Mouse (Mus musculus) CH12.LX (cell line): ENCODE measurements around the gene Phf21a. TPM values are rescaled to one million over a fixed set of nuclear protein-coding genes. Genes with fewer than 3 reads are reported as not detected.

ENCODE experiments used
- DNase-seq: peaks from one replicate; pipeline ENCODE4 v3.0.0-alpha.2; 2013; ENCODE audit errors: extremely low read depth
- H3K27ac ChIP-seq: 2 replicates; pipeline ENCODE4 v1.5.1; 2012; ENCODE audit warnings: low read depth, mild to moderate bottlenecking, control low read depth, moderate library complexity; ENCODE audit not compliant: insufficient read depth
- H3K27me3 ChIP-seq: replicated peaks from 2 replicates; pipeline ENCODE3; 2012; ENCODE audit warnings: inconsistent platforms
- H3K36me3 ChIP-seq, 2 experiments: replicated peaks in 1 of 2; 2 replicates each; pipeline versions ENCODE3 to v1.6.1; 2012; ENCODE audit warnings: inconsistent platforms in 1 of 2, low read length in 1 of 2, mild to moderate bottlenecking in 1 of 2, mixed read lengths in 1 of 2, moderate library complexity in 1 of 2; ENCODE audit not compliant: control insufficient read depth in 1 of 2, insufficient read depth in 1 of 2
- H3K4me1 ChIP-seq, 2 experiments: 2 replicates each; pipeline ENCODE4 v1.6.1; 2012; ENCODE audit warnings: inconsistent platforms in 1 of 2, moderate library complexity in 1 of 2; ENCODE audit not compliant: insufficient read depth in 2 of 2, control insufficient read depth in 1 of 2
- H3K4me2 ChIP-seq: 2 replicates; pipeline ENCODE4 v1.6.1; 2012; ENCODE audit warnings: low read depth, mild to moderate bottlenecking, control low read depth; ENCODE audit not compliant: poor library complexity, insufficient read depth, severe bottlenecking
- H3K4me3 ChIP-seq, 3 experiments: fragments of 150-350 bp in 1 of 3; sonication (generic) in 1 of 3; replicated peaks in 1 of 3; 2 replicates each; pipeline versions ENCODE3 to v1.5.1; 2011 to 2012; ENCODE audit warnings: low read depth in 2 of 3, low read length in 2 of 3, mild to moderate bottlenecking in 2 of 3, moderate library complexity in 2 of 3, control low read depth in 1 of 3, improper control_type of control experiment in 1 of 3, inconsistent platforms in 1 of 3, mixed read lengths in 1 of 3; ENCODE audit not compliant: poor library complexity in 1 of 3
- H3K79me2 ChIP-seq: replicated peaks from 2 replicates; pipeline ENCODE4 v1.6.1; 2012; ENCODE audit warnings: mild to moderate bottlenecking, moderate library complexity; ENCODE audit not compliant: control insufficient read depth, poor library complexity, insufficient read depth, severe bottlenecking; ENCODE audit errors: extremely low read depth
- H3K9ac ChIP-seq: 2 replicates; pipeline ENCODE4 v1.6.1; 2012; ENCODE audit warnings: low read depth, mild to moderate bottlenecking, control low read depth, moderate library complexity; ENCODE audit not compliant: insufficient read depth
- H3K9me3 ChIP-seq: replicated peaks from 2 replicates; pipeline ENCODE3; 2012; ENCODE audit warnings: low read length, inconsistent platforms, mixed read lengths
- BHLHE40 ChIP-seq: IDR thresholded peaks from 2 replicates; pipeline ENCODE4 v1.6.1; 2011; ENCODE audit warnings: mild to moderate bottlenecking, low read depth, low read length, improper control_type of control experiment
- CHD1 ChIP-seq: IDR thresholded peaks from 2 replicates; pipeline ENCODE4 v1.6.1; 2012; ENCODE audit warnings: low read depth, low read length, improper control_type of control experiment, inconsistent platforms
- CHD2 ChIP-seq: IDR thresholded peaks from 2 replicates; pipeline ENCODE4 v1.6.1; 2011; ENCODE audit warnings: low read length, improper control_type of control experiment
- ELF1 ChIP-seq: IDR thresholded peaks from 2 replicates; pipeline ENCODE4 v1.6.1; 2014; ENCODE audit warnings: low read depth, mild to moderate bottlenecking, inconsistent platforms, low read length, improper control_type of control experiment
- HCFC1 ChIP-seq: IDR thresholded peaks from 2 replicates; pipeline ENCODE4 v1.6.1; 2012; ENCODE audit warnings: low read depth, mild to moderate bottlenecking, inconsistent platforms, low read length, improper control_type of control experiment
- IRF4 ChIP-seq: IDR thresholded peaks from 2 replicates; pipeline ENCODE4 v1.6.1; 2014; ENCODE audit warnings: low read depth, mild to moderate bottlenecking, inconsistent platforms, low read length, improper control_type of control experiment
- JUN ChIP-seq: IDR thresholded peaks from 2 replicates; pipeline ENCODE4 v1.6.1; 2011; ENCODE audit warnings: low read depth, mild to moderate bottlenecking, low read length, improper control_type of control experiment, moderate library complexity; ENCODE audit not compliant: insufficient read depth
- MAX ChIP-seq: IDR thresholded peaks from 2 replicates; pipeline ENCODE4 v1.6.1; 2011; ENCODE audit warnings: low read length, improper control_type of control experiment
- MEF2A ChIP-seq: IDR thresholded peaks from 2 replicates; pipeline ENCODE4 v1.6.1; 2014; ENCODE audit warnings: low read depth, mild to moderate bottlenecking, inconsistent platforms, low read length, improper control_type of control experiment, borderline replicate concordance
- MXI1 ChIP-seq: IDR thresholded peaks from 2 replicates; pipeline ENCODE4 v1.6.1; 2011; ENCODE audit warnings: mild to moderate bottlenecking, low read depth, low read length, improper control_type of control experiment
- MYC ChIP-seq: IDR thresholded peaks from 2 replicates; pipeline ENCODE4 v1.6.1; 2011; ENCODE audit warnings: low read depth, mild to moderate bottlenecking, improper control_type of control experiment, low read length
- NELFE ChIP-seq: IDR thresholded peaks from 2 replicates; pipeline ENCODE4 v1.6.1; 2011; ENCODE audit warnings: low read depth, low read length, improper control_type of control experiment
- PAX5 ChIP-seq: IDR thresholded peaks from 2 replicates; pipeline ENCODE4 v1.6.1; 2012; ENCODE audit warnings: low read length, inconsistent platforms, mixed read lengths
- POLR2AphosphoS2 ChIP-seq: IDR thresholded peaks from 2 replicates; pipeline ENCODE4 v1.6.1; 2011; ENCODE audit warnings: low read depth, low read length, improper control_type of control experiment
- RAD21 ChIP-seq: IDR thresholded peaks from 2 replicates; pipeline ENCODE4 v1.6.1; 2011; ENCODE audit warnings: low read depth, mild to moderate bottlenecking, low read length, improper control_type of control experiment, moderate library complexity
- RCOR1 ChIP-seq: conservative IDR thresholded peaks from 2 replicates; pipeline ENCODE4 v1.6.1; 2012; ENCODE audit warnings: low read depth, mild to moderate bottlenecking, inconsistent platforms, low read length, improper control_type of control experiment
- SIN3A ChIP-seq: IDR thresholded peaks from 2 replicates; pipeline ENCODE4 v1.6.1; 2012; ENCODE audit warnings: low read length, improper control_type of control experiment, inconsistent platforms
- TBP ChIP-seq: conservative IDR thresholded peaks from 2 replicates; pipeline ENCODE4 v1.6.1; 2011; ENCODE audit warnings: low read depth, low read length, improper control_type of control experiment
- TCF12 ChIP-seq: IDR thresholded peaks from 2 replicates; pipeline ENCODE4 v1.6.1; 2014; ENCODE audit warnings: low read depth, mild to moderate bottlenecking, inconsistent platforms, low read length, improper control_type of control experiment
- UBTF ChIP-seq: IDR thresholded peaks from 2 replicates; pipeline ENCODE4 v1.6.1; 2012; ENCODE audit warnings: low read depth, mild to moderate bottlenecking, inconsistent platforms, low read length, improper control_type of control experiment, moderate library complexity
- USF2 ChIP-seq: conservative IDR thresholded peaks from 2 replicates; pipeline ENCODE4 v1.6.1; 2011; ENCODE audit warnings: low read depth, low read length, improper control_type of control experiment
- ZC3H11A ChIP-seq: IDR thresholded peaks from 2 replicates; pipeline ENCODE4 v1.6.1; 2012; ENCODE audit warnings: low read depth, mild to moderate bottlenecking, inconsistent platforms, low read length, improper control_type of control experiment
- ZKSCAN1 ChIP-seq: IDR thresholded peaks from 2 replicates; pipeline ENCODE4 v1.6.1; 2012; ENCODE audit warnings: low read depth, inconsistent platforms, low read length, improper control_type of control experiment, borderline replicate concordance
- ZMIZ1 ChIP-seq: IDR thresholded peaks from 2 replicates; pipeline ENCODE4 v1.6.1; 2012; ENCODE audit warnings: low read depth, mild to moderate bottlenecking, inconsistent platforms, low read length, improper control_type of control experiment
- ZNF384 ChIP-seq: IDR thresholded peaks from 2 replicates; pipeline ENCODE4 v1.6.1; 2012; ENCODE audit warnings: low read depth, low read length, improper control_type of control experiment, inconsistent platforms
- dilution Hi-C: fragments of 300-500 bp; cut with MboI; formaldehyde crosslinking; loops from 2 replicates; pipeline ENCODE4 v1.14.3; 2020; ENCODE audit warnings: low sequenced_read_pairs; ENCODE audit not compliant: extremely low pct_unique_long_range_greater_than_20kb, extremely low pct_ligation_motif_present
- in situ Hi-C: fragments of 300-500 bp; cut with MboI; formaldehyde crosslinking; loops from 3 replicates; pipeline ENCODE4 v1.14.3; 2019; ENCODE audit warnings: low sequenced_read_pairs, low pct_ligation_motif_present, low pct_unique_long_range_greater_than_20kb, mixed read lengths
- polyA plus RNA-seq: library from polyadenylated mRNA; unstranded; fragments of >175 nt; gene quantifications from 2 replicates; pipeline ENCODE4 v1.2.1, GENCODE M21; 2012; ENCODE audit warnings: low read depth; ENCODE audit not compliant: insufficient read length
- total RNA-seq, 2 experiments: library from RNA; depleted of rRNA; stranded (reverse); fragments of 300-350 nt in 1 of 2; fragments of >200 nt in 1 of 2; gene quantifications; 2 replicates each; pipeline ENCODE4 v1.2.3; 2012 to 2014

Phf21a gene
- total and polyA plus RNA-seq, 3 experiments: 10.2 to 24.5 (median 12.0) TPM

- dilution Hi-C loops: no loop called here
- TF ChIP-seq MEF2A: no peak
- TF ChIP-seq TBP: no peak
- TF ChIP-seq USF2: no peak
- no peak for TF ChIP-seq ZC3H11A
- no peak for TF ChIP-seq SIN3A
- TF ChIP-seq ZNF384: no peak
- no peak for TF ChIP-seq UBTF
- TF ChIP-seq POLR2AphosphoS2: no peak
- no peak for TF ChIP-seq RCOR1
- TF ChIP-seq ZMIZ1: no peak
- no peak for TF ChIP-seq MXI1
- TF ChIP-seq MAX: no peak
- TF ChIP-seq TCF12: no peak
- no peak for TF ChIP-seq ELF1
- no peak for TF ChIP-seq PAX5
- TF ChIP-seq CHD2: no peak
- TF ChIP-seq IRF4: no peak
- Histone ChIP-seq H3K79me2 (no peaks in the 10 kb centered on the region), H3K9ac (no peak overlapping the region), H3K4me3 (no peak overlapping the region), H3K4me2 (no peak overlapping the region), H3K9me3 (no peaks in the 10 kb centered on the region), H3K36me3 (peaks cover 39 to 72% of the 10 kb centered on the region in 2 experiments), H3K27me3 (no peaks in the 10 kb centered on the region), H3K4me1 (no peaks in the 10 kb centered on the region), H3K27ac (no peak overlapping the region)
- DNase-seq: no peak
- in situ Hi-C loops: no loop called here
Observed at GRCm38 (mm10) chr2:92234768-92235332, 141.9 kb downstream of the Phf21a start.

GRCm38 (mm10) chr2:92240299-92240698 lies 147.4 kb downstream of the Phf21a start:
- no peak overlapping the region for H3K4me3 ChIP-seq
- H3K9ac ChIP-seq: no peak overlapping the region
- H3K4me1 ChIP-seq: peaks cover 3 to 22% of the 10 kb centered on the region in 2 experiments; a peak in 3 of 4 replicates
- TF ChIP-seq RAD21 (no peak), ZKSCAN1 (no peak), NELFE (no peak), MYC (no peak), PAX5 (no peak), TBP (no peak), ELF1 (no peak), HCFC1 (no peak), BHLHE40 (no peak), CHD1 (no peak), JUN (no peak)
- TF ChIP-seq, all 38 proteins: peak for 0
- in situ Hi-C loops (no loop called here), dilution Hi-C loops (no loop called here)
- H3K4me2 ChIP-seq: no peak overlapping the region
- no peak overlapping the region for H3K27ac ChIP-seq
- no peaks in the 10 kb centered on the region for H3K9me3 ChIP-seq
- no peak for DNase-seq
- peaks cover 25 to 53% of the 10 kb centered on the region in 2 experiments for H3K36me3 ChIP-seq
- no peaks in the 10 kb centered on the region for H3K27me3 ChIP-seq
- no peaks in the 10 kb centered on the region for H3K79me2 ChIP-seq
